ENCODE assay signal across 16 mouse cellular contexts in genomic region chr15:31302293-31302990, GRCm38 (mm10).
DNase-seq lines count a peak whose midpoint lies in the region; ATAC-seq and TF ChIP-seq lines count a peak whose summit lies in the region.
"Had no signal": no experiment of that assay in that cellular context is flagged by ENCODE, and none has a peak within 500 bp of the region (broad histone marks: within the 10 kb centered on the region; RNA-seq: fewer than 3 reads in every experiment).

No protein-coding gene starts in this region.

- H3K27me3 ChIP-seq in heart, postnatal 0 days (ENCODE audit: control insufficient read depth, insufficient read depth, low read length): no peaks in the 10 kb centered on the region
- peaks cover 22% of the 10 kb centered on the region for H3K27me3 ChIP-seq in limb, embryonic 10.5 days (ENCODE audit: low read depth, poor library complexity, severe bottlenecking)

- TF ChIP-seq CTCF in heart, postnatal 0 days (IDR thresholded peaks at IDR 0.05; ENCODE audit: low read depth): no peak

- peaks cover 18% of the 10 kb centered on the region; the same call in 1 of the 2 replicates for H3K4me1 ChIP-seq in heart, postnatal 0 days (ENCODE audit: control insufficient read depth, insufficient read depth)
- H3K4me1 ChIP-seq in limb, embryonic 10.5 days: peaks cover 31% of the 10 kb centered on the region

- H3K9me3 ChIP-seq in heart, postnatal 0 days (replicated peaks; ENCODE audit: control insufficient read depth, low read length): no peaks in the 10 kb centered on the region
- no peaks in the 10 kb centered on the region for H3K9me3 ChIP-seq in limb, embryonic 10.5 days (replicated peaks)
- H3K9me3 ChIP-seq: embryonic facial prominence, embryonic 15.5 days; forebrain, embryonic 15.5 days; neural tube, embryonic 12.5 days had no signal

- no peak overlapping the region for H3K9ac ChIP-seq in heart, postnatal 0 days (replicated peaks; ENCODE audit: low read depth, low read length)
- H3K9ac ChIP-seq: embryonic facial prominence, embryonic 15.5 days; forebrain, embryonic 15.5 days; neural tube, embryonic 12.5 days had no signal

- H3K27ac ChIP-seq in heart, postnatal 0 days (ENCODE audit: low read depth): peak overlapping the region; percentile 65
- H3K27ac ChIP-seq in limb, embryonic 10.5 days: no peak overlapping the region
- H3K27ac ChIP-seq: embryonic facial prominence, embryonic 15.5 days; forebrain, embryonic 15.5 days; gastrocnemius, adult 2 months; neural tube, embryonic 12.5 days had no signal

- peak overlapping the region; percentile 20; the same call in 1 of the 2 replicates for H3K4me2 ChIP-seq in heart, postnatal 0 days (ENCODE audit: low read depth, low read length)
- H3K4me2 ChIP-seq: embryonic facial prominence, embryonic 15.5 days; forebrain, embryonic 15.5 days; neural tube, embryonic 12.5 days had no signal

- 19% methylated on average over 12 of the region's 12 CpGs for WGBS in heart, postnatal 0 days
- 80% methylated on average over 12 of the region's 12 CpGs for WGBS in limb, embryonic 10.5 days

- intact Hi-C loops in gastrocnemius, postnatal 14 days (cut with DNase I; ENCODE audit: low total_unique reads): no loop called here

- peak; percentile 42 for DNase-seq in Muller cell, postnatal 12 days (ENCODE audit: inconsistent ontology term)
- peak; percentile 61 to 67 for DNase-seq in heart, adult 18-20 months
- peak; percentile 80 for DNase-seq in heart, postnatal 0 days (ENCODE audit: low spot score)
- peak; percentile 4 for DNase-seq in lung, postnatal 14 days
- no peak for DNase-seq in limb, embryonic 10.5 days (ENCODE audit: low spot score)
- no peak for DNase-seq in cerebellum, postnatal 14 days
- no peak for DNase-seq in gastrocnemius, postnatal 14 days
- DNase-seq: cerebellum, adult 11-12 months; gastrocnemius, adult 2 months; kidney, adult 18-20 months; liver; thymus, postnatal 4 days had no signal

- no peak overlapping the region for H3K4me3 ChIP-seq in heart, postnatal 0 days (ENCODE audit: low read depth, low read length)
- H3K4me3 ChIP-seq in limb, embryonic 10.5 days: no peak overlapping the region
- H3K4me3 ChIP-seq: embryonic facial prominence, embryonic 15.5 days; forebrain, embryonic 15.5 days; gastrocnemius, adult 2 months; neural tube, embryonic 12.5 days had no signal

- ATAC-seq in heart, postnatal 0 days (ENCODE audit: insufficient read depth, low read depth): peak; percentile 87
- ATAC-seq: forebrain, embryonic 15.5 days; midbrain, embryonic 16.5 days had no signal

- no peak for TF ChIP-seq EP300 in heart, postnatal 0 days (IDR thresholded peaks at IDR 0.05; ENCODE audit: low read depth)

- no peaks in the 10 kb centered on the region for H3K36me3 ChIP-seq in heart, postnatal 0 days (replicated peaks; ENCODE audit: control insufficient read depth, insufficient read depth, low read length)
- H3K36me3 ChIP-seq in limb, embryonic 10.5 days: no peaks in the 10 kb centered on the region
- H3K36me3 ChIP-seq: embryonic facial prominence, embryonic 15.5 days; forebrain, embryonic 15.5 days; neural tube, embryonic 12.5 days had no signal

Comparison
In these comparisons a context has a peak if more than half of its experiments do, and no peak if none do; other contexts are left out.
1. DNase-seq: peak in Muller cell, postnatal 12 days (single experiment), heart, adult 18-20 months (2 of 2), heart, postnatal 0 days (single experiment) and lung, postnatal 14 days (single experiment); none in limb, embryonic 10.5 days (single experiment), cerebellum, postnatal 14 days (0 of 2) and gastrocnemius, postnatal 14 days (single experiment).